Mouse (Mus musculus) kidney, postnatal 4 days (tissue): Measurements from ENCODE around the gene Glud1.

Experiments used
- DNase-seq, 2 experiments: peaks; one replicate each; pipeline ENCODE4 v3.0.0; 2021; ENCODE audit warnings: mixed read lengths in 2 of 2

Gene Glud1

GRCm38 (mm10) chr14:34382921-34383704, 72.6 kb downstream of the Glud1 start:
- DNase-seq: no peak

- DNase-seq: no peak
Measured at GRCm38 (mm10) chr14:34393295-34393694, 82.8 kb downstream of the Glud1 start.
